Mouse (Mus musculus) splenic B cell, adult 2 months (primary cell): ENCODE measurements at regions not wholly inside any gene's neighbourhood (a gene's known extent, or its start where the extent isn't known, plus 50 kb on each side); places are given as distances from the start of the nearest gene placed in this dataset.
A peak's percentile ranks its signal among the peaks of the same experiment; 100 is the strongest.

Experiments used
- DNase-seq: peaks from one replicate; pipeline ENCODE4 v3.0.0-alpha.2; 2011; ENCODE audit warnings: low read depth, low spot score
- H3K27me3 ChIP-seq: 2 replicates; pipeline ENCODE4 v1.6.1; 2012; ENCODE audit warnings: mild to moderate bottlenecking, low read length, moderate library complexity, mixed read lengths; ENCODE audit not compliant: control insufficient read depth, poor library complexity, insufficient read depth, severe bottlenecking
- H3K36me3 ChIP-seq: 2 replicates; pipeline ENCODE4 v1.6.1; 2012; ENCODE audit warnings: mild to moderate bottlenecking, low read length, moderate library complexity, mixed read lengths; ENCODE audit not compliant: control insufficient read depth, poor library complexity, insufficient read depth, severe bottlenecking

DNA sequence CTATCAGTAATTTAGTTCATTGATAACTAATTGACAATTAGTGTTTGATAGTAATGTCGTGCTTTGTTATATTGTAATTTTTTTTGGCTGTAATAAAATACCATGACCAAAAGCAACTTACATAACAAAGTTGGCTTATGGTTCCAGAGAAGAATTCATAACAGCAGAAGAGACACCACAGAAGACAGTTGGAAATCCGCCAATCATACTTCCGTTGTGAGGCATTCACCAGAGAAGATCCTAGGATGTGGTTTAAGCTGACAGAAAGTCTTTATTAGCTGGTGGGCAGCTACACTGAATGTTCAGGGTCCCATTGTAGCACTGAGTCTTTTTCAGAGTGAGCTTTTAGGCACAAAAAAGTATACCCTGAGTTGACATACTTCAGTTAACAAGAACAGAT, 109.9 kb downstream of the Sec23a start:
- no peak for DNase-seq
- no peaks in the 10 kb centered on the region for H3K27me3 ChIP-seq
- no peaks in the 10 kb centered on the region for H3K36me3 ChIP-seq

DNA sequence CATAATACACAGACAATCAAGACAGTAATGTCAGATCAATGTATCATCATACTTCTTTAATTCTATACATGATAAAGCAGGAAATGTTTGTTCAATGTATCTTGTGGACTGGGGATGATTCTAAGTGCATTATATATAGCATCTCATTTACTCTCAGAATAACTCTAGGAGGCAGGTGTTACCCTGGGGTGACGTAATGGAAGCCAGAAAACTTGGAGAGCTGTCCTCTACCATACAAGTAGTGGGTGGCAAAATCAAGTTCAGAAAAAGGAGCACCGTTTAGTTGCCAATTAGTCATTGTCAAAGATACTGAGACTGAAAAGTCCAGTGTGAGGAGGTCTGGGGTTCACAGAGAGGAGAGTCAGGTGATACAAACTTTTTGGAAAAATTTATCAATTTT, 136.0 kb downstream of the Sec23a start:
- Histone ChIP-seq H3K27me3 (no peaks in the 10 kb centered on the region), H3K36me3 (no peaks in the 10 kb centered on the region)
- no peak for DNase-seq

DNA sequence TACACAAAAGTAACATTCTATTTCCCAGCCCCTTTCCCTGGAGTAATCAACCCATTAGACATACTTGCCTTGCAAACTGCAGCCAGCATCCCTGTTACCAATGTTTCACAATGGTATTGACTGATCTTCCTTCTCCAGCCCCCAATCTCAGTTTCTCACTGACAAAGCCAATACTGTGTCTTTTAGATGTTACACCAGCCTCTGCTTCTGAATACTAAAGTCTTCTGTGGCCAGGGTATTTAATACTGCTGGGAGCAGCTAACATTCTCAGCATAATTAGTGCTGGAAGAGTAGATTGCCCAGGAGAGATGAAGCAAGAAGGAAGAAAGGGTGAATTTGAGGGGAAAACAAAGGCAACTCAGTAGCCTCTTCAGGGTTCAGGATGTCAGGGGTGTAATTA, 139.4 kb downstream of the Sec23a start:
- Histone ChIP-seq H3K36me3 (no peaks in the 10 kb centered on the region), H3K27me3 (no peaks in the 10 kb centered on the region; the same call in 1 of the 2 replicates)
- DNase-seq = no peak

DNA sequence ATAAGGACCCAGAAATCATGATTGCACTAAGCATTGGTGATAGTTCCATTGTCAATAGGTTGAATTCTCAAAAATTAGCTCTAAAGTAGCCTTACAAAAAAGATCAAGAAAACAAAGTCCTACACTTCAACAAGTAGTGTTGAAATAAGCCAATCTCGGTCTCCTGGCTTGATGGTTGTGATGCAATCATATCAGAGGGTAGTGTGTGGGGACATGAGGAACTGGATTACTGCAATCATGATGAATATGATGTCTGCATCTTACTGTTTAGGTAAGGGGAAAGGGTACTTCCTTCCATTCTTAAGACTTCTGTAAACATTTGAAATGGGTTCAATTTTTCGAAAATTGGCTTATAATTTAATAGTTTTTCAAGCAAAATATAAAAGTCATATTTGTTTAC, 155.3 kb downstream of the Sec23a start:
- DNase-seq = no peak
- no peaks in the 10 kb centered on the region for H3K36me3 ChIP-seq
- H3K27me3 ChIP-seq = no peaks in the 10 kb centered on the region

DNA sequence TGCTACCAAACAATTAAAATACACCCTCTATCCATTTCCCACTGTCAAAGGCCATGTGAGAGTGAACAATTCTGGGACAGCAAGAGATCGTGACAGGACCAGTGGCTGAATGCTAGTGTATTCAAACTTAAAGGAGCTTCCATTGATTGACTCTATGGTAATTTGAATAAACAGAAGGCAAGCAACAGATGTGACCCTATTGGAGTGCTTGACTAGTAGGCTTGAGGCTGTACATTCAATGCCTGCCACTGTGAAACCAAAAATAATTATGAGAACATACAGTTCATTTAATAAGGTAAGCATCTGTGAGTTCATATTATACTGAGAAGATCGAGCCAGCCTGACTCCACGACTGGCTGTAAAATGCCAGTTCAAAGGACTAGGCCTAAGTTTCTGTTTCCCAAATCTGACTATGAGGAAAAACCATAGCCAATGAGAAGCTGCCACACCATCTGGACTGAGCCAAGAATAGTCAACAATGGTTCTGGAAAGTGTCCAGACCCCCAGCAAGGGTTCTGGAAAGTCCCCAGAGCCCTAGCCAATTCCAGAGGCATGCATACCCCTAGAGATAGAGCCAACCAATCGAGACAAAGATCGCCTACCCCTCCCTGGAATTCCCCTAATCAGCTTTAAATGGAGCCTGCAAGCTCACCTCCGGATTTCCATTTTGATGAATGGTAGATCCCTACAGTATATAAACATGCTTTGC, 160.0 kb downstream of the Sec23a start:
- Histone ChIP-seq H3K27me3 (no peaks in the 10 kb centered on the region), H3K36me3 (no peaks in the 10 kb centered on the region)
- DNase-seq = no peak

DNA sequence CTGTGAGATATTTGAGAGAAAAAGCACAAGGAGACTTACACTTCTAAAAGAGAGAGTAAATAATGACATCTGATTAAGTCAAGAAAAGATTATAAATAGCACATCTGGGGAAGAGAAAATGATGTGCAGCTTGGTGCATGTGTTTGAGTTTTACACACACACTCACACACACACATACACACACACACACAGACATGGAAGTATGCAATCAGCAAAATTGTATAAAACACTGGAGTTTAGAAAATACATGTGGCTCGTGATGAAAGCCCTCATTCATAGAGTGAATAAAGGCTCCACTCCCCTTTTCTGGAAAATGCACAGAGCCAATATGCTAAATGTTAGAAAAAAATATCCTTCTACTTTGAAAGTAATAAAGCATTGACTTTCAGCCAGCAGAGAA, 182.2 kb downstream of the Sec23a start:
- Histone ChIP-seq H3K36me3 (no peaks in the 10 kb centered on the region), H3K27me3 (no peaks in the 10 kb centered on the region)
- DNase-seq = no peak

DNA sequence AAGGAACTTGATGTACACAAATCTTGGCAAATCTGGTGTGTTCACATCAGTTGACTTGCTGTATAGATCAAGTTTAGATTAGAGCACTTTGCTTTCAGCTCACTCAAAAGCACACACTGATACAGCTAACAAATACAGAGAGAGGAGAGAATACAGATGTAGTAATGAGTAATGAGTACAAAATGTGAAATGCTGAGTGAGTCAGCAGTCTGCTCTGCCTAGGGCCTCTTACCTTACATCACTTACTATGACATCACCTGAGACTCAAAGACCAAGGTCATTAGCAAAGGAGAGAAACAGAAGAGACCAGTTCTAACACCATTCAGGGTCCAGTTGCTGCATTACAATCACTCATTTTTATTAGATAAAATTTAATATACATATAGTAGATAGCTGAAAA, 184.0 kb downstream of the Sec23a start:
- no peaks in the 10 kb centered on the region for H3K36me3 ChIP-seq
- DNase-seq = no peak
- no peaks in the 10 kb centered on the region for H3K27me3 ChIP-seq

DNA sequence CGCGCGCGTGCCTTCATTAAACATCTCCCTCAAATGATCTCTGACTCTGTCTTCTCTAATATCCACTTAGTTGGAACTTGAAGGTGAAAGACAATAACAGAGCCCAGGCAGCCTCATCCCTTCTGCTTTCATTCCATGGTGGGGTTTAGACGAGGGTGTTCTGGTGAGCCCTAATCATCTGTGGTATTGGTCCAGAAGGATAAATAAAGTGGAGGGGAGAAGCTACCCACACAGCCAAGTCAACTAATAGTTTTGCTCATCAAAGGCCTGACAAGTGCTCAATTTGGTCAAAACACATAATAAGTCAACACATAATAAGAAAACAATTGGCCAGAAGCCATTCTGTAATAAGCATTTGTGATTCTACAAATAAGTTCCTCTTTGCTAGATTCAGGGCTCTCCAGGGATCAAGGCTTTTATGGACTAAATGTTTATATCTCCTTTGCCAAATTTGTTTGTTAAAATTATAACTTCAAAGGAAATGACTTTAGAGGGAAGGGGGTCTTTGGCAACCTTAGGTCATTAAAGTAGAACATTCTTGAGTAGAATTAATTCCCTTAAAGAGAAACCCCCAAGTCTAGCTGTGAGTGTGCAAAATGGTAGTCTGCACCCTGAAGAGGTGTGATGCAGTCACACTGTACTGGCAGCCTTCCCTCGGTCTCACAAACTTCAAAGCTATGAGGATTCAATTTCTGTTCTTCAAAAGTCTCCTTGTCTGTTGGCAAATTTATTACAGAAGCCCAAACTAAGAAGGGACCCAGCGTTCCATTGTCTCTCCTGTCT, 186.5 kb downstream of the Sec23a start:
- no peaks in the 10 kb centered on the region for H3K27me3 ChIP-seq
- DNase-seq = no peak
- H3K36me3 ChIP-seq = no peaks in the 10 kb centered on the region

DNA sequence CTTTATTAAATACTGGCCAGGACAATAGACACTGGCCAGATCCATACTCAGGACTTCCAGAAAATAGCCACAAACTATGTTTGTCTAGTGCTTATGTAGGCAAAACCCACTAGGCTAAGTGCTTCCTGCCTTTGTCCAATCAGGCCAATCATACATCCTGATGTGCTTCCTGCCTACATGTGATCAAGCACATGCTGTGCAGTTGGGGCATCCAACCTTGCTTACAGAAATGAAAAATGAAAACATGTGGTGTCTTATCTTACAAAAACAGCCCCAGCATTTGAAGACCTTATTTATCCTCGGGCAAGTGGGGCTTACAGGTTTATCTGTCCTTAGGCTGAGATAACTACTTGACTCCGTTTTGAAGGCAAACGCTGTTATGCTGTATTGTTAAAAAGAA, 188.8 kb downstream of the Sec23a start:
- no peaks in the 10 kb centered on the region for H3K27me3 ChIP-seq
- DNase-seq = no peak

DNA sequence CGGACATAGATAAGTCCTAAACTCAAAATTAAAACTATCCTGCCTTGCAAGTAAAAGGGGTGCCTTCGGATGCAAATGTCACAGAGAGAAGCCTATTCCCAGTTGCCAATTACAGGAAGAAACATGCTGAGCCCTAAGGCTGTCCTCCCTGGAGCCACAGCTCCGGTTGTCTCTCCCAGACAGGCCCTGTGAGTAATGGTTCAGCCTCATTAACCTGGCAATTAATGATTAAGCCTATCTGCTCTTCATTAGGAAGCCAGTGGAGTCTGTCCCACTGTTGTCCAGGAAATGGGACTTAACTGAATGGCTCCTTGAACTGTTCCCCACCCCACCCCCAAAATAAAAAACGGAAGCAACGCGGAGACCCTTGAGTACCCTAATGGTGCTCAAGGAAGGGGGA, 207.7 kb downstream of the Sec23a start:
- Histone ChIP-seq H3K36me3 (no peaks in the 10 kb centered on the region), H3K27me3 (no peaks in the 10 kb centered on the region)
- no peak for DNase-seq

More for the DNA sequence above, 188.8 kb downstream of the Sec23a start:
- no peaks in the 10 kb centered on the region for H3K36me3 ChIP-seq

DNA sequence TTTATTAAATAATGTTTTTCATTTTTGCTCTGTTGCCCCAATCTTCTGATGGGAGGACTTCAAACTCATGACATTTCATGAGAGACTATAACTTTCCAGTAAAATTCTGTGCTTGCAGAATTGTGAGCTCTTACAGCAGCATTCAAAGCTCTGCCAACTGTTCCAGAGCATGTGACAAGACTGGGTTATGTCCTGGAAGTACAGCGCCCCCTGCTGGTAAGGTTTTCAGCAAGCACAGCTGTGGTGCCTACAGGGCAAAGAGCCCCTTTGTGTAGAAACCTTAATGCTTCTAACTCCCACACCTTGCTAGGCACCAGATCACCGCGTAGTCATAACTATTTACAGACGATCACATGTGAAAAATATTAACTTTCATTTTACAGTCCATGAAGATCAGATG, 209.4 kb downstream of the Sec23a start:
- Histone ChIP-seq H3K36me3 (no peaks in the 10 kb centered on the region), H3K27me3 (no peaks in the 10 kb centered on the region)
- peak; percentile 32 for DNase-seq
